Mouse (Mus musculus): Measurements from ENCODE around the gene Cttnbp2nl.

Cttnbp2nl gene

GRCm38 (mm10) chr3:105012696-105013313, 40.1 kb downstream of the Cttnbp2nl start:
- no peak for DNase-seq

- no peak for DNase-seq
Observed at GRCm38 (mm10) chr3:105011883-105012282, 41.1 kb downstream of the Cttnbp2nl start.

- no peak for DNase-seq
Observed at GRCm38 (mm10) chr3:105010681-105011339, 42.1 kb downstream of the Cttnbp2nl start.

GRCm38 (mm10) chr3:105008070-105008469, 44.9 kb downstream of the Cttnbp2nl start:
- DNase-seq: no peak

- no peak for DNase-seq
Observed at GRCm38 (mm10) chr3:105006101-105006500, 46.8 kb downstream of the Cttnbp2nl start.

GRCm38 (mm10) chr3:105005561-105006065, 47.3 kb downstream of the Cttnbp2nl start:
- DNase-seq: no peak

GRCm38 (mm10) chr3:105005011-105005410, 47.9 kb downstream of the Cttnbp2nl start:
- no peak for DNase-seq

GRCm38 (mm10) chr3:105003960-105004463, 48.9 kb downstream of the Cttnbp2nl start:
- DNase-seq: no peak

GRCm38 (mm10) chr3:105001374-105001773, 51.6 kb downstream of the Cttnbp2nl start:
- no peak for DNase-seq

GRCm38 (mm10) chr3:105000561-105000960, 52.4 kb downstream of the Cttnbp2nl start:
- DNase-seq: no peak

GRCm38 (mm10) chr3:104997563-104997962, 55.4 kb downstream of the Cttnbp2nl start:
- DNase-seq: no peak

GRCm38 (mm10) chr3:104995707-104996106, 57.2 kb downstream of the Cttnbp2nl start:
- no peak for DNase-seq

- DNase-seq: no peak
Observed at GRCm38 (mm10) chr3:104994415-104994841, 58.5 kb downstream of the Cttnbp2nl start.

GRCm38 (mm10) chr3:104993800-104994199, 59.1 kb downstream of the Cttnbp2nl start:
- no peak for DNase-seq

GRCm38 (mm10) chr3:104992709-104993388, 60.1 kb downstream of the Cttnbp2nl start:
- DNase-seq: peak; percentile 75 to 89

GRCm38 (mm10) chr3:104991703-104992102, 61.2 kb downstream of the Cttnbp2nl start:
- no peak for DNase-seq

GRCm38 (mm10) chr3:104987884-104988283, 65.1 kb downstream of the Cttnbp2nl start:
- DNase-seq: no peak

- DNase-seq: no peak
Observed at GRCm38 (mm10) chr3:104979735-104980134, 73.2 kb downstream of the Cttnbp2nl start.

GRCm38 (mm10) chr3:104967548-104968300, 85.2 kb downstream of the Cttnbp2nl start:
- DNase-seq: peak; percentile 69 to 89

GRCm38 (mm10) chr3:104965991-104966554, 86.9 kb downstream of the Cttnbp2nl start:
- DNase-seq: no peak

GRCm38 (mm10) chr3:104965070-104965855, 87.7 kb downstream of the Cttnbp2nl start:
- DNase-seq: no peak
